Mouse (Mus musculus): ENCODE results near the gene Mob4.

The Mob4 gene

GRCm38 (mm10) chr1:55182392-55182791 lies 51.4 kb downstream of the Mob4 start:
- in situ Hi-C loops (cut with MseI, MboI), result no loop called here

DNA sequence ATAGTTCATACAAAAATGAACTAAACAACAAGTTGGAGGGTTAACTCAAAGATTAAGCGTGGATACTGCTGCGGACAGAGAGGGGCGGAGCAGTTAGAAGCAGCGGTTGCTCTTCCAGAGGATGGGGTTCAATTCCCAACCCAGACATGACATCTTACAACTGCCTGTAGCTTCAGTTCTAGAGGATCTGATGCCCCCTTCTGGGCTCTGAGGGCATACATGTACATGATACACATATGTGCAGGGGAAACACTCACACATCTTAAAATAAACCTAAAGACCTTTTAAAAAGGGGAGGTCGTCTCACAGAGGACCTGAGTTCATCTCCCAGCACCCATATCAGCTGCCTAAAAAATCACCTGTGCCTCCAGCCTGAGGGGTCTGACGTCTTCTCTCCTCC lies 54.7 kb downstream of the Mob4 start:
- in situ Hi-C loops (cut with MseI, MboI), result no loop called here

DNA sequence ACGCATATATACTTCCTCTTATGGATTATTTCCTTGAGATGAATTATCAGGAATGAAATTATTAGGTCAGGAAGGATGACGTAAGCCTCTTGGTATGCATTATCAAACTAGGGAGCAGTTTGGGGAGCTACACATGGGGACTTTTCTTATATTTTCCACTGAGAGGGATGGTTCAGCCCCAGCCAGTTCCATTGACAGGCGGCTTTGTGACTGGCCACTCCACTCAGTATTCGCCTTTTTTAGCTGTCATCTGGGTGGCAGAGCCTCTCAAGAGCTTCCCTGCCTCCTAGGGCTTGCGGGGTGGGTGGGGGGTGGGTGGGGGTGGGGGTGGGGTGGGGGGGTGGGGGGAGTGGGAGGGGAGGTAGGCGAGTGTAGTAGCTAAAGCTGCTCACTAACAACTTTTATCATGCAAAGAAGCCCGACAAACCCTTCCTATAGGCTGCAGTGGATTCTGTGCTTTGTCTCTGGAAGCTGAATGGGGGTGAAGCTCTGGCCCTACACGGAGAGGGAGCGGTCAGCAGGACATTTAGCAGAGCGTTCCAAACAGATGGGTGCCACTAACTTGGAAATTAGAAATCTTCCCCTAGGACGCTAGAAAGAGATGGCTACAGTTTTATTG lies 55.7 kb downstream of the Mob4 start:
- in situ Hi-C loops (cut with MseI, MboI), result no loop called here

DNA sequence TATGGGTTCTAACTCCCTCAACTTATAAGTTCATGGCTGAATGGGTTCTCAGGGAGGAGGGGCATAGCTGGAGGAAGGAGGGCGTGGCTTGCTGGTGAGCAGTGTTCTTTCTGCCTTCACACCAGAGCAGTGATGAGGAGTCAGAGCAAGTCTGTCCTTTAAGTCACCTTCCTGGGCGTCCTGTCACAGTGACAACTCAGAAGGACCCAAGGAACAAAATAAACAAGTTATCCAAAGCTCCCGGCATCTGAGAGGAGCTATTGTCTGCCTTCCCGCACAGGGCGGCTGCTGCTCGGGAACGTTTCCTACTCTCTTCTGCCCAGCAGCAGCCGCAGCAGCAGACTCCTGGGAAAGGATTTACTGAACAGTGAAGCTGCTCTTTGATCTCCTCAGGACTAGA lies 61.0 kb downstream of the Mob4 start:
- in situ Hi-C loops (cut with MseI, MboI), result no loop called here

- in situ Hi-C loops (cut with MseI, MboI), result no loop called here
Measured at GRCm38 (mm10) chr1:55192824-55193223, 61.8 kb downstream of the Mob4 start.

DNA sequence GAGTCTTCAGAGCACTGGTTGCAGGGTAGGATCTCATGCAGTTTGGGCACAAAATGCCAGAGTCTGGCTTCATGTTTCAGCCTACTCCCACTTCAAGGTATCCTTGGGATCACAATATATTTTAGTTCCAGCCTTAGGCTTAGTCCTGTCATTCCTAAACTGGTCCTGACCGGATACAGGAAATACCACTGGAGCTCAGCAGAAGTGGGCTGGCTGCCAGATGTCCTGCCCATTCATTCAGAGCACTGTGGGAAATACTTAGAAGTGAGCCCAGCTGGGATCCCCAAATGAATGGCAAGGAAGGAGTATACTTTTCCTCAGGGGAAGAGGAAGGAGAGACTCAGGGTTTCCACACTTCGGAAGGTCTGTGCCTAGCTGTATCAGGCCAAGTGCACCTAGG lies 62.3 kb downstream of the Mob4 start:
- in situ Hi-C loops (cut with MseI, MboI), result no loop called here

GRCm38 (mm10) chr1:55194064-55194915 lies 63.3 kb downstream of the Mob4 start:
- in situ Hi-C loops (cut with MseI, MboI), result no loop called here

- in situ Hi-C loops (cut with MseI, MboI), result no loop called here
Measured at GRCm38 (mm10) chr1:55195021-55195420, 64.0 kb downstream of the Mob4 start.

DNA sequence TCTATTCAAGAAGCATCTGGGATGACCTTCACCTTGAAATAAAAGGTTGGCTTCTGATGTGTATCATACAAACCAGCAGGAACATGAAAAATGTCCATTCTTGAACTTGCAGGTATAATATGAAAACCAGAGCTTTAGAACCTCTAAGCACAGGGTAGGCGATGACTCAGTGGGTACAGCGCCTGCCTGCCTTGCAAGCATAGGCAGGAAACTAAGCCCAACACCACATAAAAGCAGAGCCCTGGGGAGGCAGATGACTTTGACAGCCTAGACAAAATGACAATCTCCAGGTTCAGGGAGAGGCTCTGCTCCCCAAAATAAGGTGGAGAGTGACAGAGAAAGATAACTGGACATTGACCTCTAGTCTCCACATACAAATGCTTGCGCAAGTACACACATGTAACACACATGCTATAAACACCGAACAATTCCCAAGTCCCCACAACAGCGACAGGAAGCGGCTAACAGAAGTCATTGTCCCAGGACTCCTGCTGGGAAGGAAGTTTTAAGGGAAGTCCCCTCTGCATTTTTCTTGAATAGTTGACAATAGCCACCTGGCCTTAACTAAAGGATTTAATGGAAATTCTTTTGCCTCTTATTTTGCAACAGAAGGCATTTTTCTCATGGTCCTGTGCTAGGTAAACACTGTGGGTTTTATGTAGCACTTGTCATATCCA lies 65.4 kb downstream of the Mob4 start:
- in situ Hi-C loops (cut with MseI, MboI), result no loop called here

- in situ Hi-C loops (cut with MseI, MboI), result no loop called here
Measured at GRCm38 (mm10) chr1:55198719-55199118, 67.7 kb downstream of the Mob4 start.

- in situ Hi-C loops (cut with MseI, MboI), result no loop called here
Measured at GRCm38 (mm10) chr1:55201850-55202752, 71.1 kb downstream of the Mob4 start.

Data from mouse trophoblast stem cell (cell line).